Mouse (Mus musculus): ENCODE data around the gene Rarg. TPM values are rescaled to one million over a fixed set of nuclear protein-coding genes. Genes with fewer than 3 reads are reported as not detected.

Rarg gene
- total RNA-seq (2021), result 10 to 100 TPM; 13.8 to 17.1 TPM
- long read RNA-seq, experiment 1, partial matches to known transcripts, result 2 of 8 reads
- long read RNA-seq, experiment 1, other reads (novel, unspliced or antisense), result 2 of 8 reads
- long read RNA-seq, experiment 2, partial matches to known transcripts, result 1 of 6 reads
- long read RNA-seq, experiment 2, other reads (novel, unspliced or antisense), result 2 of 6 reads

GRCm38 (mm10) chr15:102257202-102258075, at the start of gene Rarg:
Gene Rarg (minus strand): TSS chr15:102257517.
- Histone ChIP-seq H3K4me3 (peak within 1 kb of the TSS; percentile 75), H3K27ac (peak within 1 kb of the TSS; percentile 89)
- DNase-seq (ENCODE audit: extremely low spot score in 1 of 2, low spot score in 2 of 2), result no peak
- intact Hi-C loops (cut with DNase I), result loop anchor here (1.0 kb wide), 1 partner anchor 22 kb away; the partner anchor contains the start of gene Mfsd5
- no peak for TF ChIP-seq CTCF (IDR thresholded peaks at IDR 0.05)

GRCm38 (mm10) chr15:102302542-102302941, 45.2 kb upstream of the Rarg start:
- intact Hi-C loops (cut with DNase I), result no loop called here
- H3K4me3 ChIP-seq, result no peak overlapping the region
- TF ChIP-seq CTCF (IDR thresholded peaks at IDR 0.05), result no peak
- no peak overlapping the region for H3K27ac ChIP-seq
- no peak for DNase-seq (ENCODE audit: extremely low spot score in 1 of 2, low spot score in 2 of 2)

- TF ChIP-seq CTCF (IDR thresholded peaks at IDR 0.05), result no peak
- no peak for DNase-seq (ENCODE audit: extremely low spot score in 1 of 2, low spot score in 2 of 2)
- Histone ChIP-seq H3K27ac (no peak overlapping the region), H3K4me3 (peak overlapping the region; percentile 48)
- intact Hi-C loops (cut with DNase I), result no loop called here
Measured at GRCm38 (mm10) chr15:102296368-102297006, 39.2 kb upstream of the Rarg start.

GRCm38 (mm10) chr15:102295633-102296367, 38.5 kb upstream of the Rarg start, which contains the start of gene Espl1:
Gene Espl1 (plus strand): TSS chr15:102296266.
- H3K27ac ChIP-seq, result peak within 1 kb of the TSS; percentile 69
- TF ChIP-seq CTCF (IDR thresholded peaks at IDR 0.05), result no peak
- DNase-seq (ENCODE audit: extremely low spot score in 1 of 2, low spot score in 2 of 2), result peak; percentile 91 to 92
- intact Hi-C loops (cut with DNase I), result no loop called here
- H3K4me3 ChIP-seq, result peak within 1 kb of the TSS; percentile 48

GRCm38 (mm10) chr15:102287395-102287794, 30.1 kb upstream of the Rarg start:
- peak in 1 of 2 experiments; percentile 36 for DNase-seq (ENCODE audit: extremely low spot score in 1 of 2, low spot score in 2 of 2)
- intact Hi-C loops (cut with DNase I), result no loop called here
- no peak overlapping the region for H3K27ac ChIP-seq
- peak; percentile 74 for TF ChIP-seq CTCF (IDR thresholded peaks at IDR 0.05)
- H3K4me3 ChIP-seq, result no peak overlapping the region

GRCm38 (mm10) chr15:102283648-102284047, 26.3 kb upstream of the Rarg start:
- no peak overlapping the region for H3K27ac ChIP-seq
- intact Hi-C loops (cut with DNase I), result no loop called here
- TF ChIP-seq CTCF (IDR thresholded peaks at IDR 0.05), result no peak
- no peak for DNase-seq (ENCODE audit: extremely low spot score in 1 of 2, low spot score in 2 of 2)
- H3K4me3 ChIP-seq, result no peak overlapping the region

- DNase-seq (ENCODE audit: extremely low spot score in 1 of 2, low spot score in 2 of 2), result no peak
- intact Hi-C loops (cut with DNase I), result no loop called here
- no peak for TF ChIP-seq CTCF (IDR thresholded peaks at IDR 0.05)
- no peak overlapping the region for H3K4me3 ChIP-seq
- H3K27ac ChIP-seq, result no peak overlapping the region
Measured at GRCm38 (mm10) chr15:102282463-102283292, 25.4 kb upstream of the Rarg start.

GRCm38 (mm10) chr15:102280623-102281022, 23.3 kb upstream of the Rarg start:
- H3K4me3 ChIP-seq, result peak overlapping the region; percentile 80; the same call in 1 of the 2 replicates
- no peak for TF ChIP-seq CTCF (IDR thresholded peaks at IDR 0.05)
- no peak overlapping the region; the same call in 1 of the 2 replicates for H3K27ac ChIP-seq
- intact Hi-C loops (cut with DNase I), result no loop called here
- no peak for DNase-seq (ENCODE audit: extremely low spot score in 1 of 2, low spot score in 2 of 2)

- no peak for DNase-seq (ENCODE audit: extremely low spot score in 1 of 2, low spot score in 2 of 2)
- peak overlapping the region; percentile 98 for H3K27ac ChIP-seq
- H3K4me3 ChIP-seq, result peak overlapping the region; percentile 80
- TF ChIP-seq CTCF (IDR thresholded peaks at IDR 0.05), result no peak
- intact Hi-C loops (cut with DNase I), result loop anchor here (1.0 to 2.0 kb wide), 3 partner anchors 23 to 47 kb away; partner anchors contain the start of genes Pfdn5 and Rarg
Measured at GRCm38 (mm10) chr15:102279783-102280520, 22.6 kb upstream of the Rarg start.
